Mouse (Mus musculus) embryonic stem cell, embryonic (primary cell): ENCODE results near the gene Vmn2r24.
"Not testable (repeated sequence)": the region's sequence is repeated elsewhere in the genome, so short reads cannot be mapped to it uniquely, and the experiment has no call there.

Experiments
- CTCF ChIA-PET, 4 experiments: fragments of 300-600 bp in 2 of 4; fragments of 350-600 bp in 2 of 4; sonication (Branson Sonifier 250); formaldehyde crosslinking; loops; one replicate each; lab custom pipeline; 2022; ENCODE audit warnings: inconsistent platforms in 2 of 4; lab: Charles Lee
- POLR2A ChIA-PET, 4 experiments: fragments of 300-600 bp in 2 of 4; fragments of 350-600 bp in 2 of 4; sonication (Branson Sonifier 250); formaldehyde crosslinking; loops; one replicate each; lab custom pipeline; 2022; ENCODE audit warnings: antibody characterized with exemption in 4 of 4, inconsistent platforms in 1 of 4; lab: Charles Lee

Gene Vmn2r24

DNA sequence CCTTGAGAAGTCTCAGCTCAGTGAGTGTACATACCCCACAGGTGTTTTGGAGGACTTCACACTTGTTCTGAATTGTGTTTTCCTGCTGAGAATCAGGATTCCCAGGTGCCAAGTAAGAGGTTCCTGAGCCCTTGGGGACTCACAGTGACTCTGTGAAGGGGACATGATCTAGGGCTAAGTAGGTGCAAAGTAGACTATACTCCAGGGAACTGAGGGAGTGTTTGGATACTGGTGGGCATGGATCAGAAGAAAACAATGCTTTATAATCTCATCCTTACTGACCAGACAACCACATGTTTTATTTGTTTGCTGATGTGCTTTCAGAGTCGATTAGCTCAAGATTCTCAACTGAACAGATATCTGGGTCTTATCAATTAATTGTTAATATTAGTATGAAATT lies at the start of gene Vmn2r24:
TSS of gene Vmn2r24 (plus strand) at position 301 of the 400 bp plus-strand sequence.
- CTCF ChIA-PET: no interaction called here
- POLR2A ChIA-PET: no interaction called here

DNA sequence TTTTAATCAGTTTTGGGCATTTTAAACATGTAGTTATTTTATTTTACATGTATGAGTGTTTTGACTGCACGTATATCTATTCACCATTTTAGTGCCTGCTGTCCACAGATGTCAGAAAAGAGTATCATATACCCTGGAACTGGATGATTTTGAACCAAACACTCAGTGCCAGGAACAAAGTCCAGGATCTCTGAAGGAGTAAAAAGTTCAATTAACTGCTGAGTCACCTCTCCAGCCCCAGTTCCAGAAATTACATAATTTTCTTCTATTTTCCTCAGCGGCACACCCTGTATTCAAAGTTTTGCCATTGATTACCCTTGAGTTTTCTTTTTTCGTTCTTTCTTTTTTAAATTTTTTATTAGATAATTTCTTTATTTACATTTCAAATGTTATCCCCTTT lies 8.6 kb upstream of the Vmn2r24 start:
- ChIA-PET POLR2A (no interaction called here), CTCF (no interaction called here)

DNA sequence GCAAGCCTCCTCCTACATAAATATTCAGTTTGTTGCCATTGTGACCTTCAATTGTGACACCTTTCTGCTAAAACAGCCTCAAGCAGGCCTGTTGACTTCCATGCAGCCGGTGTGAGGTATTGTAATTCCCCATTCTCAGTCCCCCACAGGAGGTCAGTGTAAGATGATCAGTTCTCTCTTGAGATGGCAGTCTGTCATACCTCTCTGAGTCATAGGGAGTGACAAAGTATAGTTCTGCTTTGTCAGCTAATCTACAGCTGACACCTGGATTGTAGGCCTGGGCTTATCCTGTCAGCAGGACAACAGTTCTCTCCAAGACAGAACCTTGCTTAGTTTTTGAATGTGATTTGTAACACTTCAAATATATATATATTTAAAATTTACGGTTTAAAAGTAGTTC lies 6.2 kb downstream of the Vmn2r24 start:
- ChIA-PET CTCF (no interaction called here), POLR2A (no interaction called here)

DNA sequence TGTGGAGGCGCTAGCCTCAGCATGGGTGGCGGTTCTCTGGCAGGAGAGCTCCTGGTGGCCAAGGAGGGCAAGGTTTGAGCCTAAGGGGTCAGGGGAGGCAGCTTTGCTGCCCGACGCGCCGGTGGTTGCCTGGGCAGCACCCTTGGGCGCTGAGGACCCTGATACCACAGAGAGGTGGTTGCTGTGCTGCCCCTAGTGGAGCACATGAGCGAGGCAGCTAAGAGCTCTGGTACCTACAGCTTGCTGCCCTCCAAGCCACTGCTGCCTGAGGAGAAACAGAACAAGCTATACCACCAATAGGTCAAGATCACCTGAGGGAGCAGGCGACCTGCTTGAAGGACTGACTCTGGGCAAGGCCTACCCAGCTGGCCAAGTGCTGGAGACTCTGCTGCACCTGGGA lies 15.1 kb downstream of the Vmn2r24 start:
- ChIA-PET POLR2A (no interaction called here), CTCF (interaction anchor here (0.6 to 1.1 kb wide), 7 partner anchors 16 to 1165 kb away, joined by 3 to 9 read pairs (median 3); partner anchors contain the start of gene Necap1 (in 1 of the 4))

DNA sequence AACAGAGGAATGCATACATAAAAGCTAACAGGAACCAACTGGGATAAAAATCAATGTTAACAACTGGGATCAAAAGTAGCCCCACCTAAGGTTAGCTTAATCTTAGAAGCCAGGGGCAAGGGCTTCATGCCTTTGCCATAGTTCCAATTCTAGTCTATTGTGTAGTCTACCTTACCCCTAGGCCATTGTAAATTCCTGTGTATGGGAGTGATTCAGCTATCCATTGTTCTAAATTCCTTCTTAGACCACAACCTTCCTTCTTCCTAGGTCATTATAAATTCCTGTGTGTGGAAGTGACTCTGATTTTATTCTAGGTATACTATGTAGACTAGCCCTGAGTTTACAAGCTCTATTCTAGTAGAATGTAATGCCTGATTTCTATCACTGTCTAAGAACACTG lies 31.6 kb downstream of the Vmn2r24 start:
- CTCF ChIA-PET: interaction anchor here in 1 of 4 experiments (1.6 kb wide), 1 partner anchor 17 kb away, joined by 6 read pairs; no protein-coding TSS in a partner anchor
- POLR2A ChIA-PET: not testable (repeated sequence)

DNA sequence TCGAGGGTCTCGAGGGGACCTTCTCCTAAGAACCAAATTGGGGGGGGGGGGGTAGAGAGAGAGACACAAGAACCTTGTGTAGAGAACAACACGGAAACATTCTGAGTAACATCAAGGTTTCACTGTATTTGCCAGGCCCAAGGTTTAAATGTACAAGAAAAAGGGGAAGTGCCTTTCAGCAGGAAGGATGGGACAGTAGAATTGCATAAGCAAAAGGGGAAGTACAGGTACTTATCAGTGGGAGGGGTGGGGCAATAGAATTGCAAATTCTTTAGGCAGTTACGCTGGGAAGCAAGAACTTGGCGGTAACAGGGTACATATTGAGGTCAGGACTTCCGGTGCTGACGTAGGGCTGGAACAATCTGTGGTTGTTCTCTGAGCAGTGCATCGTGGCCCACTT lies 41.3 kb downstream of the Vmn2r24 start:
- POLR2A ChIA-PET: no interaction called here
- CTCF ChIA-PET: no interaction called here

DNA sequence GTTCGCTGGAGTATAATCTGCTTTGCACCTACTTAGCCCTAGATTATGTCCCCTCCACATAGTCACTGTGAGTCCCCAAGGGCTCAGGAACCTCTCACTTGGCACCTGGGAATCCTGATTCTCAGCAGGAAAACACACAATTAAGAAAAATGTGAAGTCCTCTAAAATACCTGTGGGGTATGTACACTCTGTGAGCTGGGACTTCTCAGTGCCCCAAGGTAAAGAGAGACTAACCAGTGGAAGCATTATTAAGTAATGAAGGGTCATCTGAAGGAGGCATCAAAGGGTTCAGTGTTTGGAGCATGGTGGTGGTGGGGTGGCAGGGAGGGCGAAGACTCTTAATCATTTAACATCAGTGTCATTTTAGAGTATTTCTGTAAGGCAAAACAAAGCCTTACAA lies 74.7 kb downstream of the Vmn2r24 start, which contains the start of gene Vmn2r25:
TSS of gene Vmn2r25 (minus strand) at position 101 of the 400 bp plus-strand sequence.
- CTCF ChIA-PET, POLR2A ChIA-PET: not testable (repeated sequence)
